Mouse (Mus musculus): Measurements from ENCODE around the gene Ercc5.

Gene Ercc5

DNA sequence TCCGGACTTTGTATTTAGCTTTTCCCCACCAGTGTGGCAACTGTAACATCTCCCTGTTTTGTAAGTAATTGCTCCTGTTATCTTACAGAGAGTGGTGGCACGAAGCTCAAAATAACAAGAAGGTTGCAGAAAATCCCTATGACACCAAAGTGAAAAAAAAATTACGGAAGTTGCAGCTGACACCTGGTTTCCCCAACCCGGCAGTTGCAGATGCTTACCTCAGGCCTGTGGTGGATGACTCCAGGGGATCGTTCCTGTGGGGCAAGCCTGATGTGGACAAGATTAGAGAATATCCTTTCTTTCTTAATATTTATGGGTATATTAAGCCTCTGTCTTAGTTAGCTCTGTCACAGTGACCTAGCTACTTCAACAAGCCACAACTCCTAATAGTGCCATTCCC is 30.5 kb downstream of the Ercc5 start:
- no peak for DNase-seq (ENCODE audit: low spot score)

- no peak for DNase-seq (ENCODE audit: low spot score)
These were observed 38.9 kb downstream of the Ercc5 start for GRCm38 (mm10) chr1:44186396-44186795.

GRCm38 (mm10) chr1:44198273-44199171 is 51.0 kb downstream of the Ercc5 start:
- peak; percentile 13 for DNase-seq (ENCODE audit: low spot score)

- no peak for DNase-seq (ENCODE audit: low spot score)
These were observed 55.3 kb downstream of the Ercc5 start for GRCm38 (mm10) chr1:44202876-44203275.

- no peak for DNase-seq (ENCODE audit: low spot score)
These were observed 66.9 kb downstream of the Ercc5 start for GRCm38 (mm10) chr1:44214443-44214842.

DNA sequence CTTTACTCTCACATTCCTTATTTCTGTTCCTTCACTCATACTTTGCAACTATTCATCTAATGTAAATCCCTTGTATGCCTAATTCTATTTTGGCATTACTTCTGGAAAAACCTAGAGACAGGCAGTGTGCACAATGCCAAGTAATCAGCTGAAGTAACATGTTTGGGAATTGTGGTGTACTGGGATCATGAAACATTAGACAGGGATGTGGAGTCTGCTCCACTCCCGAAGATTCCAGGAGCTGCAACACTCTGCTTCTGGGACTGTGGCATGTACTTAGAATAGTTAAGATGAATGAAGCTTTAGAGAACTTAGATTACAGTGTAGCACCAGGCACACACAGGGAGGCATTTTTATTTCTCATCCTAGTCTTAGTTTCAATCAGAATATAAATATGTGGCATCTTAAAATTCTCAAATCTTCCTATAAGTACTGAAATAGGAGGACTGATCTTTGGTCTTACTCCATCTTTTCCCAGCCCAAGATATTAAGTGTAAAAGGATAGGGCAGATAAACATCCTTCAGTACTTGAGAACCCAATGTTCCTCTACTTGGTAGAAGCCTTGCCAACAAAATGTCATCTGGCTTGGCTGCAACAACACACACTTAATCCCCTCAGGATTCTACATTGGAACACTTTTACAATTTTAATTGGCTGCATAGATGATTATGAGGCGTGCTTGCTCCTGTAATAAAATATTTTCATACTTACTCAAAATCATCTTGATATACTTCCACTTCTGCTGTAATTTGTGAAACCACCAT is 69.0 kb downstream of the Ercc5 start:
- no peak for DNase-seq (ENCODE audit: low spot score)

- DNase-seq (ENCODE audit: low spot score): peak; percentile 22
These were observed 69.6 kb downstream of the Ercc5 start for GRCm38 (mm10) chr1:44217118-44217517.

DNA sequence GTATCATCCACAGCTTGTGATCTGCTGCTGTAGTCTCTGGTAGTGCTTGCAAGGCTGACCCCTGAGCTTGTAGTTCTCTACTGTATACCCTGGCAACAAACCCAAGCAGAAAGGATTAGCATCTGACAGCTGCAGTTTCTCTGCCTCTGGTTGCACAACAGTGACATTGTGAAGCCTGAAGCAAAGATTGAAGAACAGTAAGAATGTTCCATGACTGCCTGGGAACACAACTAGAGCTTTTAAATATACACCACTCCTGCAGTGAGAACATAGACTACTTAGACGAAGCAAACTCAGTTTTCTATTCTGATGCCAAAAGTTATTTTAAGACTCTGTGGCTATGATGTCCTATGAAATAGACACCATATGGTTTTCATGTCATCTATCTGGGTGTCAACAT is 71.3 kb downstream of the Ercc5 start, which contains the start of gene Mettl21e:
Mettl21e (minus strand) TSS at position 86 of the 400 bp plus-strand sequence.
- no peak for DNase-seq (ENCODE audit: low spot score)

DNA sequence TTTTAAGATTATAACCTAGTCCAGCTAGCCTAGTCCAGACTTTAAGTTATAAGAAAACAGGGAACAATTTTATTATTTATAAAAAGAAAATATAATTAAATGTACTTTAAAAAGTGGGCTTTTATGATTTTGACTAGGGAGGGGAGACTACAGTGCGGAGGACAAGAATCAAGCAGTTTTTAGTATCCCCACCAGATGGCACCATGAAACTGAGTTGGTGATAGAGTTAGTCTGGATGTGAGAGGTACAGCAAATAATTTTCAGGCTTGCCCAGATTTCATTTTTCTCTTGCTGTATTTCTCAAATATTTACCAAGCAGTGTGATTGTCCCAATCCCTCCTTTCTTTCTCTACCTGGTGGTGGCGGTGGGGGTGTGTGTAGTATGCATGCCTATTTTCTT is 81.5 kb downstream of the Ercc5 start:
- peak; percentile 61 for DNase-seq (ENCODE audit: low spot score)

Data from layer of hippocampus, adult 11-12 months (tissue).